Mouse (Mus musculus): ENCODE data around the gene C1ql1. TPM values are rescaled to one million over a fixed set of nuclear protein-coding genes. Genes with fewer than 3 reads are reported as not detected.
A peak's percentile ranks its signal among the peaks of the same experiment; 100 is the strongest.

Gene C1ql1
- polyA plus RNA-seq (2012; rRNA removed) = 0.22 TPM in 2 replicates

- Histone ChIP-seq H3K4me1 (ENCODE audit: control insufficient read depth, insufficient read depth, low read length) (peaks cover 5% of the 10 kb centered on the region), H3K4me3 (replicated peaks; ENCODE audit: extremely low read depth, low read depth, low read length) (no peak within 1 kb of the TSS)
- 1% methylated on average over 85 of the region's 87 CpGs for whole genome bisulfite sequencing
- DNase-seq = peak; percentile 74
- TF ChIP-seq CTCF (IDR thresholded peaks at IDR 0.05; ENCODE audit: insufficient read depth, low read length) (no peak), POLR2A (IDR thresholded peaks at IDR 0.05; ENCODE audit: borderline replicate concordance, extremely low read depth, low read depth, low read length) (no peak)
Measured at GRCm38 (mm10) chr11:102946265-102946991, at the start of gene C1ql1. Gene C1ql1, minus strand, starts transcription at chr11:102946688.

GRCm38 (mm10) chr11:102994952-102995351 is 48.5 kb upstream of the C1ql1 start:
- 93% methylated on average over 18 of the region's 18 CpGs for WGBS
- no peak for DNase-seq
- H3K4me1 ChIP-seq (ENCODE audit: control insufficient read depth, insufficient read depth, low read length) = peaks cover 10% of the 10 kb centered on the region
- no peak overlapping the region for H3K4me3 ChIP-seq (replicated peaks; ENCODE audit: extremely low read depth, low read depth, low read length)
- TF ChIP-seq POLR2A (IDR thresholded peaks at IDR 0.05; ENCODE audit: borderline replicate concordance, extremely low read depth, low read depth, low read length) (no peak), CTCF (IDR thresholded peaks at IDR 0.05; ENCODE audit: insufficient read depth, low read length) (no peak)

- no peak for DNase-seq
- no peak for TF ChIP-seq CTCF (IDR thresholded peaks at IDR 0.05; ENCODE audit: insufficient read depth, low read length)
- TF ChIP-seq POLR2A (IDR thresholded peaks at IDR 0.05; ENCODE audit: borderline replicate concordance, extremely low read depth, low read depth, low read length) = no peak
- WGBS = 72% methylated on average over 17 of the region's 17 CpGs
- Histone ChIP-seq H3K4me3 (replicated peaks; ENCODE audit: extremely low read depth, low read depth, low read length) (no peak overlapping the region), H3K4me1 (ENCODE audit: control insufficient read depth, insufficient read depth, low read length) (peaks cover 6% of the 10 kb centered on the region)
Measured at GRCm38 (mm10) chr11:102993420-102994029, 47.0 kb upstream of the C1ql1 start.

- TF ChIP-seq CTCF (IDR thresholded peaks at IDR 0.05; ENCODE audit: insufficient read depth, low read length) (peak; percentile 83), POLR2A (IDR thresholded peaks at IDR 0.05; ENCODE audit: borderline replicate concordance, extremely low read depth, low read depth, low read length) (no peak)
- WGBS = 14% methylated on average over 5 of the region's 5 CpGs
- Histone ChIP-seq H3K4me1 (ENCODE audit: control insufficient read depth, insufficient read depth, low read length) (peaks cover 2% of the 10 kb centered on the region; the same call in 1 of the 2 replicates), H3K4me3 (replicated peaks; ENCODE audit: extremely low read depth, low read depth, low read length) (no peak overlapping the region)
- peak; percentile 70 for DNase-seq
Measured at GRCm38 (mm10) chr11:102992940-102993339, 46.5 kb upstream of the C1ql1 start.

- H3K4me1 ChIP-seq (ENCODE audit: control insufficient read depth, insufficient read depth, low read length) = peaks cover 2% of the 10 kb centered on the region; the same call in 1 of the 2 replicates
- no peak overlapping the region for H3K4me3 ChIP-seq (replicated peaks; ENCODE audit: extremely low read depth, low read depth, low read length)
- 12% methylated on average over 16 of the region's 16 CpGs for WGBS
- no peak for TF ChIP-seq CTCF (IDR thresholded peaks at IDR 0.05; ENCODE audit: insufficient read depth, low read length)
- TF ChIP-seq POLR2A (IDR thresholded peaks at IDR 0.05; ENCODE audit: borderline replicate concordance, extremely low read depth, low read depth, low read length) = no peak
- no peak for DNase-seq
Measured at GRCm38 (mm10) chr11:102991681-102992080, 45.2 kb upstream of the C1ql1 start.

GRCm38 (mm10) chr11:102990152-102990663 is 43.7 kb upstream of the C1ql1 start:
- Histone ChIP-seq H3K4me1 (ENCODE audit: control insufficient read depth, insufficient read depth, low read length) (peaks cover 2% of the 10 kb centered on the region; the same call in 1 of the 2 replicates), H3K4me3 (replicated peaks; ENCODE audit: extremely low read depth, low read depth, low read length) (no peak overlapping the region)
- TF ChIP-seq POLR2A (IDR thresholded peaks at IDR 0.05; ENCODE audit: borderline replicate concordance, extremely low read depth, low read depth, low read length) (no peak), CTCF (IDR thresholded peaks at IDR 0.05; ENCODE audit: insufficient read depth, low read length) (no peak)
- WGBS = 3% methylated on average over 29 of the region's 29 CpGs
- DNase-seq = no peak

GRCm38 (mm10) chr11:102989641-102990151 is 43.2 kb upstream of the C1ql1 start:
- TF ChIP-seq CTCF (IDR thresholded peaks at IDR 0.05; ENCODE audit: insufficient read depth, low read length) (no peak), POLR2A (IDR thresholded peaks at IDR 0.05; ENCODE audit: borderline replicate concordance, extremely low read depth, low read depth, low read length) (no peak)
- WGBS = 14% methylated on average over 28 of the region's 28 CpGs
- Histone ChIP-seq H3K4me1 (ENCODE audit: control insufficient read depth, insufficient read depth, low read length) (peaks cover 2% of the 10 kb centered on the region; the same call in 1 of the 2 replicates), H3K4me3 (replicated peaks; ENCODE audit: extremely low read depth, low read depth, low read length) (no peak overlapping the region)
- DNase-seq = no peak

GRCm38 (mm10) chr11:102985160-102985559 is 38.7 kb upstream of the C1ql1 start:
- WGBS = 56% methylated on average over 6 of the region's 6 CpGs
- no peaks in the 10 kb centered on the region for H3K4me1 ChIP-seq (ENCODE audit: control insufficient read depth, insufficient read depth, low read length)
- no peak for DNase-seq
- TF ChIP-seq CTCF (IDR thresholded peaks at IDR 0.05; ENCODE audit: insufficient read depth, low read length) (no peak), POLR2A (IDR thresholded peaks at IDR 0.05; ENCODE audit: borderline replicate concordance, extremely low read depth, low read depth, low read length) (no peak)
- no peak overlapping the region for H3K4me3 ChIP-seq (replicated peaks; ENCODE audit: extremely low read depth, low read depth, low read length)

GRCm38 (mm10) chr11:102984615-102985014 is 38.1 kb upstream of the C1ql1 start:
- Histone ChIP-seq H3K4me1 (ENCODE audit: control insufficient read depth, insufficient read depth, low read length) (no peaks in the 10 kb centered on the region), H3K4me3 (replicated peaks; ENCODE audit: extremely low read depth, low read depth, low read length) (no peak overlapping the region)
- no peak for DNase-seq
- WGBS = 53% methylated on average over 4 of the region's 4 CpGs
- TF ChIP-seq CTCF (IDR thresholded peaks at IDR 0.05; ENCODE audit: insufficient read depth, low read length) = no peak
- TF ChIP-seq POLR2A (IDR thresholded peaks at IDR 0.05; ENCODE audit: borderline replicate concordance, extremely low read depth, low read depth, low read length) = no peak

All from lung, adult 2 months (tissue).